Mouse (Mus musculus) embryonic stem cell, embryonic (primary cell): Measurements from ENCODE around the gene Rspo4.

Experiments
- CTCF ChIA-PET, 4 experiments: fragments of 300-600 bp in 2 of 4; fragments of 350-600 bp in 2 of 4; sonication (Branson Sonifier 250); formaldehyde crosslinking; loops; one replicate each; lab custom pipeline; 2022; ENCODE audit warnings: inconsistent platforms in 2 of 4; lab: Charles Lee
- POLR2A ChIA-PET, 4 experiments: fragments of 300-600 bp in 2 of 4; fragments of 350-600 bp in 2 of 4; sonication (Branson Sonifier 250); formaldehyde crosslinking; loops; one replicate each; lab custom pipeline; 2022; ENCODE audit warnings: antibody characterized with exemption in 4 of 4, inconsistent platforms in 1 of 4; lab: Charles Lee

The Rspo4 gene

GRCm38 (mm10) chr2:151842648-151843226, at the start of gene Rspo4:
Gene Rspo4 (plus strand): TSS chr2:151842927.
- CTCF ChIA-PET, result no interaction called here
- POLR2A ChIA-PET, result interaction anchor here in 1 of 4 experiments (1.0 kb wide), 1 partner anchor 130 kb away, joined by 4 read pairs; no protein-coding TSS in a partner anchor

GRCm38 (mm10) chr2:151815586-151815985, 27.1 kb upstream of the Rspo4 start:
- POLR2A ChIA-PET, result no interaction called here

GRCm38 (mm10) chr2:151862257-151862810, 19.6 kb downstream of the Rspo4 start:
- POLR2A ChIA-PET, result interaction anchor here in 1 of 4 experiments (0.5 kb wide), 1 partner anchor 129 kb away, joined by 3 read pairs; no protein-coding TSS in a partner anchor
- CTCF ChIA-PET, result interaction anchor here in 1 of 4 experiments (0.8 to 1.3 kb wide), 3 partner anchors 16 to 501 kb away, joined by 3 to 5 read pairs (median 3); no protein-coding TSS in a partner anchor

More at GRCm38 (mm10) chr2:151815586-151815985, 27.1 kb upstream of the Rspo4 start:
- CTCF ChIA-PET, result interaction anchor here in 1 of 4 experiments (0.6 kb wide), 1 partner anchor 703 kb away, joined by 5 read pairs; the partner anchor contains the start of gene Defb28

GRCm38 (mm10) chr2:151864941-151865340, 22.2 kb downstream of the Rspo4 start:
- ChIA-PET POLR2A (no interaction called here), CTCF (interaction anchor here in 3 of 4 experiments (0.5 to 1.7 kb wide), 6 partner anchors 10 to 955 kb away, joined by 3 to 7 read pairs (median 3); no protein-coding TSS in a partner anchor)

- POLR2A ChIA-PET, result no interaction called here
These were observed 23.8 kb downstream of the Rspo4 start for GRCm38 (mm10) chr2:151866487-151866886.

GRCm38 (mm10) chr2:151868196-151868595, 25.5 kb downstream of the Rspo4 start:
- POLR2A ChIA-PET, result interaction anchor here in 1 of 4 experiments (1.4 kb wide), 1 partner anchor 11 kb away, joined by 3 read pairs; no protein-coding TSS in a partner anchor

More at GRCm38 (mm10) chr2:151866487-151866886, 23.8 kb downstream of the Rspo4 start:
- CTCF ChIA-PET, result interaction anchor here in 2 of 4 experiments (0.6 to 1.6 kb wide), 7 partner anchors 8 to 497 kb away, joined by 3 to 4 read pairs (median 3); no protein-coding TSS in a partner anchor

GRCm38 (mm10) chr2:151874551-151874950, 31.8 kb downstream of the Rspo4 start:
- CTCF ChIA-PET, result interaction anchor here (0.6 to 2.1 kb wide), 30 partner anchors 9 to 1094 kb away, joined by 3 to 6 read pairs (median 4); no protein-coding TSS in a partner anchor
- POLR2A ChIA-PET, result interaction anchor here in 2 of 4 experiments (0.7 to 0.9 kb wide), 4 partner anchors 29 to 469 kb away, joined by 3 to 5 read pairs (median 3); partner anchors contain the start of gene Trib3 (in 2 of the 2)

More at GRCm38 (mm10) chr2:151868196-151868595, 25.5 kb downstream of the Rspo4 start:
- CTCF ChIA-PET, result interaction anchor here in 3 of 4 experiments (0.6 to 1.8 kb wide), 3 partner anchors 11 to 495 kb away, joined by 3 to 5 read pairs (median 4); no protein-coding TSS in a partner anchor

GRCm38 (mm10) chr2:151876012-151876485, 33.3 kb downstream of the Rspo4 start:
- ChIA-PET CTCF (interaction anchor here (0.5 to 1.1 kb wide), 8 partner anchors 54 to 1208 kb away, joined by 3 to 13 read pairs (median 4); no protein-coding TSS in a partner anchor), POLR2A (interaction anchor here in 3 of 4 experiments (0.5 to 1.4 kb wide), 3 partner anchors 80 to 468 kb away, joined by 4 to 5 read pairs (median 4); partner anchors contain the start of gene Trib3 (in 1 of the 3))

GRCm38 (mm10) chr2:151878645-151879044, 35.9 kb downstream of the Rspo4 start:
- ChIA-PET CTCF (interaction anchor here in 3 of 4 experiments (0.7 to 2.0 kb wide), 8 partner anchors 12 to 666 kb away, joined by 3 to 8 read pairs (median 4); no protein-coding TSS in a partner anchor), POLR2A (interaction anchor here in 2 of 4 experiments (0.5 to 1.9 kb wide), 4 partner anchors 36 to 306 kb away, joined by 3 to 5 read pairs (median 4); no protein-coding TSS in a partner anchor)

GRCm38 (mm10) chr2:151879760-151880159, 37.0 kb downstream of the Rspo4 start:
- ChIA-PET POLR2A (interaction anchor here in 2 of 4 experiments (0.7 to 1.9 kb wide), 7 partner anchors 12 to 150 kb away, joined by 3 to 5 read pairs (median 3); no protein-coding TSS in a partner anchor), CTCF (interaction anchor here (0.5 to 2.0 kb wide), 29 partner anchors 11 to 1900 kb away, joined by 3 to 13 read pairs (median 4); partner anchors contain the start of gene Angpt4 (in 1 of the 4))

GRCm38 (mm10) chr2:151891031-151891430, 48.3 kb downstream of the Rspo4 start:
- CTCF ChIA-PET, result interaction anchor here in 2 of 4 experiments (0.8 kb wide), 2 partner anchors 11 to 39 kb away, joined by 3 to 4 read pairs; no protein-coding TSS in a partner anchor
- POLR2A ChIA-PET, result interaction anchor here in 1 of 4 experiments (1.0 kb wide), 1 partner anchor 11 kb away, joined by 3 read pairs; no protein-coding TSS in a partner anchor

- POLR2A ChIA-PET, result interaction anchor here in 1 of 4 experiments (0.8 to 1.0 kb wide), 2 partner anchors 148 to 261 kb away, joined by 3 read pairs; partner anchors contain the start of gene Snph
- CTCF ChIA-PET, result interaction anchor here in 3 of 4 experiments (0.7 to 1.8 kb wide), 4 partner anchors 37 to 127 kb away, joined by 3 to 5 read pairs (median 3); no protein-coding TSS in a partner anchor
These were observed 50.5 kb downstream of the Rspo4 start for GRCm38 (mm10) chr2:151893122-151893774.

GRCm38 (mm10) chr2:151894209-151894980, 51.7 kb downstream of the Rspo4 start:
- POLR2A ChIA-PET, result interaction anchor here in 2 of 4 experiments (0.8 to 1.1 kb wide), 4 partner anchors 35 to 352 kb away, joined by 3 read pairs; partner anchors contain the start of genes Fkbp1a (in 1 of the 2) and Snph (in 1 of the 2)

GRCm38 (mm10) chr2:151895911-151896310, 53.2 kb downstream of the Rspo4 start:
- POLR2A ChIA-PET, result no interaction called here
- CTCF ChIA-PET, result interaction anchor here in 2 of 4 experiments (0.6 to 1.0 kb wide), 2 partner anchors 21 to 520 kb away, joined by 3 read pairs; no protein-coding TSS in a partner anchor

More at GRCm38 (mm10) chr2:151894209-151894980, 51.7 kb downstream of the Rspo4 start:
- CTCF ChIA-PET, result interaction anchor here in 2 of 4 experiments (0.6 to 1.8 kb wide), 5 partner anchors 8 to 126 kb away, joined by 3 to 5 read pairs (median 3); no protein-coding TSS in a partner anchor

GRCm38 (mm10) chr2:151898106-151898505, 55.4 kb downstream of the Rspo4 start:
- POLR2A ChIA-PET, result interaction anchor here in 1 of 4 experiments (0.6 kb wide), 1 partner anchor 48 kb away, joined by 3 read pairs; no protein-coding TSS in a partner anchor
- CTCF ChIA-PET, result interaction anchor here in 1 of 4 experiments (0.9 kb wide), 1 partner anchor 32 kb away, joined by 3 read pairs; no protein-coding TSS in a partner anchor

- ChIA-PET POLR2A (no interaction called here), CTCF (interaction anchor here in 2 of 4 experiments (0.8 to 0.9 kb wide), 2 partner anchors 29 to 30 kb away, joined by 3 read pairs; no protein-coding TSS in a partner anchor)
These were observed 58.1 kb downstream of the Rspo4 start for GRCm38 (mm10) chr2:151900845-151901244.
